Mouse (Mus musculus) embryonic facial prominence, embryonic 14.5 days (tissue): ENCODE results near the gene Usp15. TPM values are rescaled to one million over a fixed set of nuclear protein-coding genes. Genes with fewer than 3 reads are reported as not detected.
"Not testable (repeated sequence)": the region's sequence is repeated elsewhere in the genome, so short reads cannot be mapped to it uniquely, and the experiment has no call there.

ENCODE experiments used
- ATAC-seq: fragments of 200-750 bp; cut with Nextera tagmentation; 2 replicates; pipeline ENCODE4 v1.8.0; 2017; ENCODE audit warnings: low read depth, moderate number of reproducible peaks, moderate TSS enrichment
- DNase-seq: peaks from one replicate; pipeline ENCODE4 v3.0.0-alpha.2; 2015; ENCODE audit warnings: low spot score
- H3K27ac ChIP-seq: fragments of 300-500 bp; sonication (generic); replicated peaks from 2 replicates; pipeline ENCODE4 v1.5.1; 2014; ENCODE audit warnings: low read depth, mild to moderate bottlenecking, low read length, moderate library complexity
- H3K27me3 ChIP-seq: fragments of 300-500 bp; sonication (generic); replicated peaks from 2 replicates; pipeline ENCODE4 v1.6.1; 2014; ENCODE audit warnings: low read length; ENCODE audit not compliant: control insufficient read depth, insufficient read depth
- H3K36me3 ChIP-seq: fragments of 300-500 bp; sonication (generic); 2 replicates; pipeline ENCODE4 v1.6.1; 2014; ENCODE audit warnings: low read length, mixed read lengths; ENCODE audit not compliant: control insufficient read depth, insufficient read depth
- H3K4me1 ChIP-seq: fragments of 300-500 bp; sonication (generic); 2 replicates; pipeline ENCODE4 v1.6.1; 2014; ENCODE audit warnings: antibody characterized with exemption, low read length; ENCODE audit not compliant: control insufficient read depth, insufficient read depth
- H3K4me2 ChIP-seq: fragments of 300-500 bp; sonication (generic); 2 replicates; pipeline ENCODE4 v1.6.1; 2014; ENCODE audit warnings: low read depth, mild to moderate bottlenecking, low read length, moderate library complexity, mixed read lengths
- H3K4me3 ChIP-seq: fragments of 300-500 bp; sonication (generic); 2 replicates; pipeline ENCODE4 v1.5.1; 2014; ENCODE audit warnings: low read depth, mild to moderate bottlenecking, low read length
- H3K9ac ChIP-seq: fragments of 300-500 bp; sonication (generic); 2 replicates; pipeline ENCODE4 v1.6.1; 2014; ENCODE audit warnings: low read depth, mild to moderate bottlenecking, low read length, moderate library complexity, mixed read lengths
- H3K9me3 ChIP-seq: fragments of 300-500 bp; sonication (generic); 2 replicates; pipeline ENCODE4 v1.6.1; 2016; ENCODE audit warnings: low read length; ENCODE audit not compliant: control insufficient read depth
- WGBS: fragments of 180-500 bp; shearing (Covaris S2); extraction: QIAGEN DNeasy Blood & Tissue Kit; methylation state at CpG from one replicate; pipeline ENCODE4 v1.1.7; 2014; 5-methylcytosine and 5-hydroxymethylcytosine counted together
- polyA plus RNA-seq: library from polyadenylated mRNA; unstranded; fragments of >200 nt; fragmentation: Nextera tagmentation; extraction: Ambion mirVana; gene quantifications from 2 replicates; pipeline ENCODE4 v1.2.1, GENCODE M21; 2014

Gene Usp15
- polyA plus RNA-seq, result 70.0 and 74.5 TPM in 2 replicates

DNA sequence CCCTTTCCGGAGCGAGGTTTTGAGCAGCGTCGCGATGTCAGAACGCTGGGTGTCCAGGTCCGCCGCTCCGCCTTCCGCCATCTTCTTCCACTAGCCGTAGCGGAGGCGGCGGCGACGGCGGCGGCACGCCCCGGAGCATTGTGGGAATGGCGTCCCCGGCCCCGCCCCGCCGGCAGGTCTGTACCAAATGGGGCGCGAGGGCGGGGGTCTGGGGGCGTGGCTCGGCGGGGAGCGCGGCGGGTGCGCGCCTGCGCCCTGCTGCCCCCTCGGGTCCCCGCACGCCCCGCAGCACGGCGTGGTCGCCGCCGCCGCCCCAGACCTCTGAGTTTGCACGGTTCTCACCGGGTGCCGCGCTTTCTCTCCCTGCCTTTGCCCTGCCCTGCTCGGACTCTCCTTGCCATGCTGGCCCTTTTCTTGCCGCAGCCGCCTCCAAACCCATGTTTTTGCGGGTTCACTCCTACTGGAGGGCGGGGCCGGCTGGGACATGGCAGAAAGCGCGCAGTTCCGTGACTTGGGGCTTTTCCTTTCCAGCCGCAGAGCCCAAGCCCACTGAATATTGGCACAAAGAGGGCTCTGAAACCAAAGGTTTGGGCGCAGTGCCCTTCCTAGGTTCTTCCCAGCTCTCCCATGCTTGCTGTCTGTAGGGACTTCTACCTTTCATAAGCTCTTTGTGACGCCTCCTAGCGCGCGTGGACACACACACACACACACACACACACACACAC is at the start of gene Usp15:
Gene Usp15, minus strand, starts transcription at position 161 of the 725 bp plus-strand sequence.
- Histone ChIP-seq H3K9ac (peak within 1 kb of the TSS; percentile 83), H3K4me2 (peak within 1 kb of the TSS; percentile 72), H3K4me3 (peak within 1 kb of the TSS; percentile 94), H3K27me3 (no peaks in the 10 kb centered on the region), H3K4me1 (peaks cover 7% of the 10 kb centered on the region), H3K27ac (peak within 1 kb of the TSS; percentile 90), H3K36me3 (no peaks in the 10 kb centered on the region), H3K9me3 (no peaks in the 10 kb centered on the region)
- DNase-seq, result peak; percentile 96
- ATAC-seq, result peak; percentile 95
- under 1% methylated on average over 30 of the region's 66 CpGs for WGBS

- no peak overlapping the region for H3K4me2 ChIP-seq
- H3K9ac ChIP-seq, result no peak overlapping the region
- H3K4me3 ChIP-seq, result no peak overlapping the region
- H3K36me3 ChIP-seq, result no peaks in the 10 kb centered on the region
- WGBS, result 89% methylated on average over 5 of the region's 5 CpGs
- H3K4me1 ChIP-seq, result no peaks in the 10 kb centered on the region
- ATAC-seq (no peak), DNase-seq (no peak)
- H3K27me3 ChIP-seq, result no peaks in the 10 kb centered on the region
- no peak overlapping the region for H3K27ac ChIP-seq
- no peaks in the 10 kb centered on the region for H3K9me3 ChIP-seq
These were observed 32.6 kb upstream of the Usp15 start for GRCm38 (mm10) chr10:123229420-123229819.

DNA sequence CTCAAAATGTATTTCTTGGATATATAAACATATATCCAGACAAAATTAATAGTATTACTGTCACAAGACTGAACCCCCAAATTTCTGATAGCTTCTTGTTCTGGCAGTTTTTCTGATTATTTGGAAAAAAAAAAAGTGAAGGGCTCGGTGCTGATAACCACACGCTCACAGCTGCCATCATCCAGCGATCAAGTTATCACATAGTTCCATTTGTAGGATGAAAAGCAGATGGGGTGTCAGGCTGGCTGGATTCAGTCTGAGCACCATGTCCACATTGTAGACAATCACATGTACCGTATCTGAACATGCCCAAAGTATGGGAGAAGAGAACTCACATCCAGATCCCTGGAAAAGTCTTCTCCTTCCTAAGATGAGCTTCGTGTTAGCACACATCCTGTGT is 26.0 kb upstream of the Usp15 start:
- H3K4me3 ChIP-seq, result no peak overlapping the region
- H3K9me3 ChIP-seq, result no peaks in the 10 kb centered on the region
- DNase-seq (no peak), ATAC-seq (no peak)
- H3K27me3 ChIP-seq, result no peaks in the 10 kb centered on the region
- H3K4me1 ChIP-seq, result no peaks in the 10 kb centered on the region
- 86% methylated on average over 5 of the region's 5 CpGs for WGBS
- H3K4me2 ChIP-seq, result no peak overlapping the region
- H3K36me3 ChIP-seq, result no peaks in the 10 kb centered on the region
- no peak overlapping the region for H3K9ac ChIP-seq
- no peak overlapping the region for H3K27ac ChIP-seq

DNA sequence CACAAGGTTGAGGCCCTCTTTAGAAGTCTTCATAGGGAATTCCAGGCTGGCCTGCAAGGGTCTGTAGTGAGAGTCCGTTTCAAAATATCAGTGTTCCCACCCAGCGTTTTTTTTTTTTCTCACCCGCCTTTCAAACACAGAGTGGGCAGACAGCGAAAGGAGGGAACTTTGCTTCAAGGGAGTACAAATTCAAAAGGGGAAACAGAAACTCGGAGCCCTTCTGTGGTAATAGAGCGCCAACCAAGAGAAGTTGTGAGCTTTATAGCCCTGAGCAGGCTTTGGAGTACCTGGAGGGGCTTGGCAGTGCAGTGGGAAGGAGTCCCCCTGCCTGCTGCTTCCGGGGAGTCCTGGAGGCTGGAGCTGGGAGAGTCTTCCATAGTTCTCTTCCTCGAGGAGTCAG is 12.7 kb upstream of the Usp15 start:
- no peaks in the 10 kb centered on the region for H3K27me3 ChIP-seq
- no peak overlapping the region for H3K27ac ChIP-seq
- H3K4me3 ChIP-seq, result no peak overlapping the region
- no peak for DNase-seq
- no peaks in the 10 kb centered on the region for H3K4me1 ChIP-seq
- no peak overlapping the region for H3K4me2 ChIP-seq
- no peaks in the 10 kb centered on the region for H3K36me3 ChIP-seq
- no peaks in the 10 kb centered on the region for H3K9me3 ChIP-seq
- H3K9ac ChIP-seq, result no peak overlapping the region
- ATAC-seq, result no peak
- 77% methylated on average over 8 of the region's 8 CpGs for WGBS

GRCm38 (mm10) chr10:123208336-123208735 is 11.5 kb upstream of the Usp15 start:
- Histone ChIP-seq H3K27me3 (no peaks in the 10 kb centered on the region), H3K4me1 (no peaks in the 10 kb centered on the region), H3K4me3 (no peak overlapping the region), H3K9me3 (no peaks in the 10 kb centered on the region), H3K36me3 (no peaks in the 10 kb centered on the region), H3K27ac (no peak overlapping the region), H3K4me2 (no peak overlapping the region), H3K9ac (no peak overlapping the region)
- DNase-seq, result no peak
- WGBS, result 95% methylated on average over 9 of the region's 9 CpGs
- no peak for ATAC-seq

DNA sequence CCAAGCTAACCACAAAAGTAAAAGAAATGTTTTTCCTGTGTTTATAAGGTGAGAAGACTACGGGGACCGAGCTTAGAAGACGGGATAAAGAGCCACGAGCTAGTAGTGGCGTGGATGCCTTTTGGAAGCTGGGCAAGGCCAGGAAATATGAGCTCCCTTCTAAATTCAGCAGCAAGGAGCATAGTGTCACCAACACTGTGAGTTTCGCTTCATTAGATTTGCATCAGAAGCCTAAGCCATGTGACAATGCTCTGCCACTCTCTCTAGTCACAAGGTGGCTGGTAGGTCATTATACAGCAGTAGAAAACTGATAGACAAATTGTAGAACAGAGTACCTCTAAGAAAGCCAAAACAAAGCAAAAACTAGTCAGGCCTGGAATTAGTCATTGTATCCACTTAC is 9.3 kb upstream of the Usp15 start:
- Histone ChIP-seq H3K4me2 (no peak overlapping the region), H3K4me1 (no peaks in the 10 kb centered on the region; the same call in 1 of the 2 replicates), H3K27ac (no peak overlapping the region), H3K9ac (no peak overlapping the region), H3K27me3 (no peaks in the 10 kb centered on the region), H3K4me3 (no peak overlapping the region), H3K36me3 (no peaks in the 10 kb centered on the region), H3K9me3 (no peaks in the 10 kb centered on the region)
- WGBS, result 85% methylated on average over 6 of the region's 6 CpGs
- DNase-seq (no peak), ATAC-seq (no peak)

- H3K27ac ChIP-seq, H3K4me1 ChIP-seq, H3K36me3 ChIP-seq, H3K9me3 ChIP-seq, H3K4me2 ChIP-seq, H3K4me3 ChIP-seq, ATAC-seq, H3K27me3 ChIP-seq, H3K9ac ChIP-seq, DNase-seq: not testable (repeated sequence)
- WGBS, result 88% methylated on average over 3 of the region's 3 CpGs
These were observed 8.6 kb upstream of the Usp15 start for GRCm38 (mm10) chr10:123205364-123205763.

GRCm38 (mm10) chr10:123201981-123202758 is 5.4 kb upstream of the Usp15 start:
- no peak overlapping the region for H3K9ac ChIP-seq
- no peaks in the 10 kb centered on the region for H3K36me3 ChIP-seq
- WGBS, result 82% methylated on average over 23 of the region's 23 CpGs
- no peaks in the 10 kb centered on the region; the same call in 1 of the 2 replicates for H3K4me1 ChIP-seq
- no peak overlapping the region for H3K4me3 ChIP-seq
- ATAC-seq (no peak), DNase-seq (no peak)
- H3K27ac ChIP-seq, result no peak overlapping the region
- no peak overlapping the region for H3K4me2 ChIP-seq
- H3K27me3 ChIP-seq, result no peaks in the 10 kb centered on the region
- H3K9me3 ChIP-seq, result no peaks in the 10 kb centered on the region
